Mouse (Mus musculus) heart, embryonic 10.5 days (tissue): ENCODE data around the gene Klhl42. TPM values are rescaled to one million over a fixed set of nuclear protein-coding genes. Genes with fewer than 3 reads are reported as not detected.

Experiments
- DNase-seq: peaks from one replicate; pipeline ENCODE4 v3.0.0-alpha.2; 2017; ENCODE audit warnings: low spot score
- H3K27ac ChIP-seq: fragments of 300-500 bp; sonication (generic); 2 replicates; pipeline ENCODE4 v1.5.1; 2016; ENCODE audit warnings: mild to moderate bottlenecking
- H3K27me3 ChIP-seq: fragments of 300-500 bp; sonication (generic); 2 replicates; pipeline ENCODE4 v1.6.1; 2016; ENCODE audit warnings: mild to moderate bottlenecking; ENCODE audit not compliant: poor library complexity, insufficient read depth, severe bottlenecking
- H3K36me3 ChIP-seq: fragments of 300-500 bp; sonication (generic); 2 replicates; pipeline ENCODE4 v1.6.1; 2016; ENCODE audit warnings: mild to moderate bottlenecking, moderate library complexity
- H3K4me1 ChIP-seq: fragments of 300-500 bp; sonication (generic); 2 replicates; pipeline ENCODE4 v1.6.1; 2016; ENCODE audit warnings: mild to moderate bottlenecking
- H3K4me3 ChIP-seq: fragments of 300-500 bp; sonication (generic); 2 replicates; pipeline ENCODE4 v1.5.1; 2016; ENCODE audit warnings: mild to moderate bottlenecking, moderate library complexity
- H3K9me3 ChIP-seq: fragments of 300-500 bp; sonication (generic); 2 replicates; pipeline ENCODE4 v1.6.1; 2016; ENCODE audit warnings: mild to moderate bottlenecking, moderate library complexity
- WGBS: fragments of 180-500 bp; shearing (Covaris S2); methylation state at CpG from one replicate; pipeline ENCODE4 v1.1.7; 2016; 5-methylcytosine and 5-hydroxymethylcytosine counted together
- polyA plus RNA-seq: library from polyadenylated mRNA; unstranded; fragments of >200 nt; fragmentation: Nextera tagmentation; extraction: Ambion mirVana; gene quantifications from 2 replicates; pipeline ENCODE4 v1.2.1, GENCODE M21; 2016

Klhl42 gene
- polyA plus RNA-seq, 1 experiment from 2014 or later: 5.2 TPM

DNA sequence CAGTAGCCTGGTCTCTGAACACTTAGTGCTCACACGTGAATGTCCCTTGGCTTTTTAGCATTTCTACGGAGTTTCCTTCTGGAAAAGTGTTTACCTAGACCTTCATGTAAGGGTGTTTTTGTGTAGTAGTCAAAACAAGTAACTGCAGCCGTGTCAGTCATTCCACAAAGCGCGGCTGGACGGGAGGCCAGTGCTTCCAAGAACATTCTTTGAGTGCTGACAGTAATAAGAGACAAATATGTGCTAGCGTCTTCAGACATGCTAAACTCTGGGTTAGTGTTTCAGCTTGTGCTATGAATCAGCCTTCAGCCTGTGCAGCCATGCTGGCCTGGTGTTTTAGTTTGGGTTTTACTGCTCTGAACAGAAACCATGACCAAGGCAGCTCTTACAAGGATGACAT, 28.5 kb upstream of the Klhl42 start:
- no peak overlapping the region for H3K4me3 ChIP-seq
- H3K4me1 ChIP-seq: no peaks in the 10 kb centered on the region
- H3K9me3 ChIP-seq: no peaks in the 10 kb centered on the region
- no peaks in the 10 kb centered on the region for H3K27me3 ChIP-seq
- no peak for DNase-seq
- WGBS: 90% methylated on average over 7 of the region's 7 CpGs
- no peak overlapping the region for H3K27ac ChIP-seq
- H3K36me3 ChIP-seq: peaks cover 82% of the 10 kb centered on the region

DNA sequence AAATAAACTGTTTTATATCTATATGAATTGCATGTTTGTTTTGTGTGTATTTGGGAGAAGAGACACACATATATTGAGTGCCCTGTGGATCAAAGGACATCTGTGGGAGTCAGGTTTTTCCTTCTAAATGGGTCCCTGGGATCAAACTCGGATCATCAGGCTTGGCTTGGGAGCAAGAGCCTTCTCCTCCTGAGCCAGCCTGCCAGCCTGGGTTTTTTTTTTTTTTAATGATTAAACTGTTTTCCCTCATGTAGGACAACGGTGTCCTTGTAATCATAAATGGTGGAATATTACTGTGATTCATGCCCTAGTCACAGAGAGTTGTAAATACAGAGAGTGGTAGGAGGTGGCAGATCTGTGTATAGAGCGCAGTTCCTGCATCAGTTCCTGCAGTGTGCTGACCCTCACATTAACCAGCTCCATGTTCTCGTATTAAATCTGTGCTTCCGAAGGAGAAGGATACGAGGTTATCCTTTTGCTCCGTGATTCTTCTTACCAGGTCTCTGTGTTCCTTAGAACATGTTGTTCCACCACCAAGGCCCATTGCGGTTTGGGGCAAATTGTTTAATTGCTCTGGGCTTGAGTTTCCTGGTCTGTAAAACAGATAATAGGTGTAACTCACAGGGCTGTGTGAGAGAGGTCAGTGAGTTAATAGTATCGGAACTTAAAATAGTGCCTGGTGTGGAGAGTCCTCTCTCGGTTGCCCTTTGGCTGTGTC, 26.8 kb upstream of the Klhl42 start:
- H3K4me1 ChIP-seq: no peaks in the 10 kb centered on the region
- no peaks in the 10 kb centered on the region for H3K27me3 ChIP-seq
- no peaks in the 10 kb centered on the region for H3K9me3 ChIP-seq
- H3K27ac ChIP-seq: no peak overlapping the region
- WGBS: 87% methylated on average over 10 of the region's 10 CpGs
- peaks cover 76% of the 10 kb centered on the region for H3K36me3 ChIP-seq
- no peak for DNase-seq
- no peak overlapping the region for H3K4me3 ChIP-seq

DNA sequence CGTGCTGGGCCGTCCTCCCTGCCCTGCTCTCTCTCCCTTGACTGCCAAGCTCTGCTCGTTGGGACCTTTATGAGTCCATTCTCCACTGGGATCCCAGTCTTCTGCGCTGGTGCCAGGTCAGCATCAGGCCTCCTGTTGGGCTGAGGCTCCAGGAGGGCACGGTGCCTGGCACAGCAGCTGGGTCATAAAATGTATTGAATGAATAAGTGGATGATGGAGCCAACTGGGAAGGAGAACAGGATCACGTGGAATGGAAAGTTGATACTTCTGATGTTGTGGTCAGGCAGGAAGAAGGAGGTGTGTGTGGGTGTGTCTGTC, 26.3 kb upstream of the Klhl42 start:
- Histone ChIP-seq H3K9me3 (no peaks in the 10 kb centered on the region), H3K36me3 (peaks cover 72% of the 10 kb centered on the region), H3K4me3 (no peak overlapping the region), H3K4me1 (no peaks in the 10 kb centered on the region), H3K27me3 (no peaks in the 10 kb centered on the region), H3K27ac (no peak overlapping the region)
- DNase-seq: no peak
- WGBS: 90% methylated on average over 6 of the region's 6 CpGs

DNA sequence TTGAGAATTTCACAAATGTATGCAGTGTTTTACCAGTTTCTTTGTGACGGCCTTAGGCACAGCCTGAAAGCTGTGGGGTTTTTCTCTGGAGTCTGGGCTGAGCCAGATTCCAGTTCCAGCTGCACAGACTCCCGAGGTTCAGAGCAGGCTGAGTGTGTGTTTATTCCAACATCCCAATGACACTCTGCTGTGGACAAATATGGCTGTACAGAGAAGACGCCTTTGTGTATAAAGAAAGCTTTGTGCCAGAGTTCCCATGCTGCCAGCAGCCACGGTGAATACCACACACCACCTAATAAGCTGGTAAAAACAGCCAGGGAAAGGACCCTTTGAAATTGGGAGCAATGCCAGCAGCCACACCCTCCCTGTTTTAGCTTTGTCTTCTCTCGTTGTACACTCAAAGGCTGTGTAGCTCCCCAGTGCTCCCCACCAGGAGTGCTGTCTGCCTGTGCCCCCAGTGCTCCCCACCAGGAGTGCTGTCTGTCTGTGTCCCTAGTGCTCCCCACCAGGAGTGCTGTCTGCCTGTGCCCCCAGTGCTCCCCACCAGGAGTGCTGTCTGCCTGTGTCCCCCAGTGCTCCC, 15.3 kb upstream of the Klhl42 start:
- Histone ChIP-seq H3K27ac (no peak overlapping the region), H3K4me1 (no peaks in the 10 kb centered on the region), H3K9me3 (no peaks in the 10 kb centered on the region), H3K36me3 (peaks cover 38% of the 10 kb centered on the region), H3K27me3 (no peaks in the 10 kb centered on the region), H3K4me3 (no peak overlapping the region)
- no peak for DNase-seq
- WGBS: 77% methylated on average over 5 of the region's 5 CpGs

DNA sequence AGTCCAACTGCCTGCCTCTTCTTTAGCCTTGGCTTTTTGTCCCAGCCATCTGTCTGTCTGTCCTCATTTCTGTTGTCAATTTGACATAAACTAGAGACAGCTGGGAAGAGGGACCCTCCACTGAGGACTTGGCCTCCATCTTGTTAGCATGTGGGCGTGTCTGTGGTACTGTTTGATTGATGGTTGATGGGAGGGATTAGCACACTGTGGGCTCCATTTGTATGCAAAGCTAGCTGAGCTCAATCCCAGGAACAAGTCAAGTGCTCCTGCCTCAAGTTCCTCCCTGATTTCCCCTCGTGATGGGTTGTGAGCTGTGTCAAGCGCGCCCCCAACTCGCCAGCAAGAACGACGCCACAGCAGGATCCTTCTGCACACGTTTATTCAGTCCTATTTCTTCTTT, 14.3 kb upstream of the Klhl42 start:
- Histone ChIP-seq H3K4me3 (no peak overlapping the region), H3K36me3 (peaks cover 28% of the 10 kb centered on the region), H3K9me3 (no peaks in the 10 kb centered on the region), H3K27me3 (no peaks in the 10 kb centered on the region), H3K4me1 (no peaks in the 10 kb centered on the region), H3K27ac (no peak overlapping the region)
- DNase-seq: no peak
- WGBS: 76% methylated on average over 8 of the region's 8 CpGs

DNA sequence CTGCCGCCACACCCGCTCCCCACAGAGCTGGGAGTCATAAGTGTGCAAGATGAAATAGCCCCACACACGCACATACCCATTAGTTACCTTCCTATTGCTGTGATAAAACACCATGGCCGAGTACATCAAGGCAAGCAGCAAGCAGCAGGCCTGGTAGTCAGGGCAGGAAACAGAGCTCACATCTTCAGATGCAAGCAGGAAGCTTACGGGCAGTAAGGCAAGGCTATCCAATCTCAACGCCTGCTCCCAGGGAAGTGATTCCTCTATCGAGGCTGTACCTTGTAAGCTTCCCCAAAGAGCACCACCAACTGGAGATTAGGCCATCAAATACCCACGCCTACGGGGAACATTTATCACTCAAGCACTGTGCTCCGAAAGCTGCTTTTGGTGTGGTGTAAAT, 11.3 kb upstream of the Klhl42 start:
- WGBS: 89% methylated on average over 10 of the region's 10 CpGs
- Histone ChIP-seq H3K4me3 (no peak overlapping the region), H3K36me3 (peaks cover 14% of the 10 kb centered on the region), H3K4me1 (no peaks in the 10 kb centered on the region), H3K27me3 (no peaks in the 10 kb centered on the region), H3K9me3 (no peaks in the 10 kb centered on the region), H3K27ac (no peak overlapping the region)
- no peak for DNase-seq

DNA sequence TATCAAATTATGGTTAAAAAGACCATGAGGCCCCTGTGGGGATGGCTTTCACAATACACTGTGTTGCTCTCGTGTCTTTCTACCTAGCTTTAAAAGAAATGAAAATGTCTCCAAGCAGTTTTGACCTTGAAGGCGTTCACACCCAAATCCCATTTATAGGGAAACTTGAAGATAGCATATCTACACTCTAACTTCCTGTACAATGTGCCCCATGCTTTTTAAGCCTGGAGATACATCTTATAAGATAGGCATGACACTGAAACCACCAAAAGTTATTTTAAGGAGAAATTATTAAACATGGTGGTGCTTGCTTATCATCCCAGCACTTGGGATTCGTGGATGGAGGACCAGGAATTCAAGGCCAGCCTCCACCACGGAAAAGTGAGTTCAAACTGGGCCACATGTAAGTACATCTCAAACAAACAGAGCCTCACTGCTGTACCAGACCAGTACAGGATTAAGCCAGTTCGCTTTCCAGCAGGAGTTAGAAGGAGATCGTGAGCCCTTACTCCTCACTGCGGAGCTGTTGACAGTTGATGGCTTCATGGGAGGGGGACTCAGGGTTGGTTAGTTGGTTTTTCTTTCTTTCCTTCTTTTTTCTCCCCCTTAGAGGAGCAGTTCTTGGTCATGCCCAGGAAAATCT, 5.7 kb upstream of the Klhl42 start:
- WGBS: 43% methylated on average over 7 of the region's 7 CpGs

DNA sequence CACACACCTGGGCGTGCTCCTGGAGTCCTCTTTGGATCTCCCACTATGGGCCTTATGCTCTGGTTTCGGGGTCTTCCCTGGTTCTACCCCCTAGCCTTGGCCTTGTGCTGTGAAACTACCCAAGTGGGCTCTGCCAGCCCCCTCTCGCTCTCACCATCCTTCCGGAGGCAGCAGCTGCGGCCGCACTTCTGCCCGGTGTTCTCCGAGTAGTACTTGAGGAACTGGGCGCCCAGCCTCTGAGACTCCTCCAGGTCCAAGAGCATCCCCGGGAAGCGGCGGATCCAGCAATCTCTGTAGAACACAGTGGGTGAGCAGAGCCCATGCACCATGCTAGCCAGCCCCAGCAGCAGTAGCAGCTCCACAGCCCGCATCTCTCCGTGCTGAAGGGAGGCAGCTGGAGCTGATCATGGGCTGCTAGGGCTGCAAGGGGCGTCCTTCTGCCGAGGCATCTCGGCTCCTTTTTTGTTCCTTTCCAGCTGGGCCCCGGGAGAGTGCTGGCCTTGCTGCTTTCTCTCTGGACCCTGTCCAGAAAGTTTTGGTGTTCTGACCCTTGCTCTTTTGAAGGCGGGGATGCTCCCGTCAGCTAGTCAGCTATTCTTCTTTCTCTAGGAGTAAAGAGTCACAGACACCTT, 4.5 kb upstream of the Klhl42 start, which contains the start of gene Mansc4:
Gene Mansc4, minus strand, starts transcription at position 439 of the 632 bp plus-strand sequence.
- H3K27ac ChIP-seq: peak within 1 kb of the TSS; percentile 31; the same call in 1 of the 2 replicates
- H3K9me3 ChIP-seq: no peaks in the 10 kb centered on the region
- peaks cover 22% of the 10 kb centered on the region for H3K27me3 ChIP-seq
- peaks cover 18% of the 10 kb centered on the region for H3K4me1 ChIP-seq
- 7% methylated on average over 20 of the region's 20 CpGs for whole genome bisulfite sequencing
- peak; percentile 78 for DNase-seq
- H3K4me3 ChIP-seq: peak within 1 kb of the TSS; percentile 49
- H3K36me3 ChIP-seq: no peaks in the 10 kb centered on the region

More for the DNA sequence above, 5.7 kb upstream of the Klhl42 start:
- Histone ChIP-seq H3K36me3 (no peaks in the 10 kb centered on the region), H3K4me3 (no peak overlapping the region), H3K9me3 (no peaks in the 10 kb centered on the region), H3K27ac (no peak overlapping the region), H3K4me1 (peaks cover 10% of the 10 kb centered on the region), H3K27me3 (peaks cover 22% of the 10 kb centered on the region)
- no peak for DNase-seq

DNA sequence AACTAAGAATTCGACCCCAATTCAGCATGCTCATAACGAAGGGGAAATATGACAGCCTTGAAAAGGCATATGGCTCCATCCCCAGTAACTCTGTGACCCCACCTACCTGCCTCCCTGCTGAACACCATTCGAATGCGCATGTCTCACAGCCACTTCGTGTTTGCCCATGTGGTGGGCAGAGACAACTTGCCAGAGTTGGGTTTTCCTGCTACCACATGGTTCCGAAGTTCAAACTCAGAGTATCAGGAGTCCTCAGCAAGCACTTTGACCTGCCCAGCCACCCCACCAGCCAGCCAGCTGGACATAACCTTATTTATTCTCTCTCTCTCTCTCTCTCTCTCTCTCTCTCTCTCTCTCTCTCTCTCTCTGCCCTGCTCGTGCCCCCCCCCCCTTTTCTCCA, 3.4 kb upstream of the Klhl42 start:
- H3K27me3 ChIP-seq: peaks cover 22% of the 10 kb centered on the region
- DNase-seq: no peak
- peaks cover 28% of the 10 kb centered on the region for H3K4me1 ChIP-seq
- no peak overlapping the region for H3K4me3 ChIP-seq
- WGBS: 36% methylated on average over 7 of the region's 7 CpGs
- no peaks in the 10 kb centered on the region for H3K9me3 ChIP-seq
- no peak overlapping the region for H3K27ac ChIP-seq
- H3K36me3 ChIP-seq: no peaks in the 10 kb centered on the region

DNA sequence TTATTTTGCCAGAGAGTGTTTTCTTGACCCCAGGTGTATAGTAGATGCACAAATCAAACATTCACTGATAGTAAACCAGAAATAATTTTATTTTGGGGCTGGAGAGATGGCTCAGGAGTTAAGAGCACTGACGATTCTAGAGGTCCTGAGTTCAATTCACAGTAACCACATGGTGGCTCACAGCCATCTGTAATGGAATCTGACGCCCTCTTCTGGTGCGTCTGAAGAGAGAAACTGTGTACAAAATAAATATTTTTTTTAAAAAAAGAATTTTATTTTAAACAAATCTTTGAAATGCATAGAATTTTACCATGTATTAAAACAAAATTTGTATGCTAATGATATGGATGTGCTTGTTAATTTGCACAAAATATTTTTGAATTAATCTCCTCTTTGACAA, 2.7 kb upstream of the Klhl42 start:
- Histone ChIP-seq H3K36me3 (no peaks in the 10 kb centered on the region), H3K27ac (no peak overlapping the region), H3K4me3 (no peak overlapping the region), H3K9me3 (no peaks in the 10 kb centered on the region), H3K27me3 (peaks cover 22% of the 10 kb centered on the region), H3K4me1 (peaks cover 31% of the 10 kb centered on the region)
- no peak for DNase-seq
- 81% methylated on average over 3 of the region's 3 CpGs for WGBS

DNA sequence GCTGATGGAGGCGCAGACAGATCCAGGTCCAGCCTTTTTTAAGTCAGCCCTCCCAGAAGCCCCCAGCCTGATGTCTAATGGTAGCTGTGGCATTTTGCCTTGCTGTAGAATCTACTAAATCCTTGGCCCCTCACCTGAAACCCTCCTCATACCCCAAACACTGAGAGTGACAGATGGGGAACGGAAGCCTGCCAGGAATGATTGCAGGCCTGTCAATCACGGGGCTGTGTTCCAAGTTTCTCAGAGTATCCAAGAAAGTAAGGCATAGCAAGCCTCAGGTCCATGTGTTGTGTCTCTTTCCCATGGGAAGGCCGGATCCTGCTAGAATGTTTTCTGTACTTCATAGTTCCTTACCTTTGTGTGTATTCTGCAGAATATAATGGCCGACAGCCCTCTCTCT, 988 bp upstream of the Klhl42 start:
- no peak overlapping the region for H3K27ac ChIP-seq

DNA sequence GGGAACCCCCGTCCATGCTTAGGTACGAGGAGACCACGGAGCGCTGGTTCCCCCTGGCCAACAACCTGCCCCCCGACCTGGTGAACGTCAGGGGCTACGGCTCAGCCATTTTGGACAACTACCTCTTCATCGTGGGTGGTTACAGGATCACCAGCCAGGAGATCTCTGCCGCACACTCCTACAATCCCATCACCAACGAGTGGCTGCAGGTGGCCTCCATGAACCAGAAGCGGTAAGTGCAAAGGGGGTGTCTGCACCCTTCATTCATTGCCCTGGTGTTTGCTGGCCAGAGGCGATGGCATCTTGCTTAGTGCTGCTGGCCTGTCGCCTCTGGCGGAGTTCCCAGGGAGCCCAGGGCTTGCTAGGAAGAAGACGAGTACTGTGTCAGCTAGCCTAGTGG, 957 bp downstream of the Klhl42 start:
- Histone ChIP-seq H3K4me3 (peak overlapping the region; percentile 87), H3K4me1 (peaks cover 26% of the 10 kb centered on the region), H3K36me3 (peaks cover 13% of the 10 kb centered on the region), H3K9me3 (no peaks in the 10 kb centered on the region), H3K27me3 (peaks cover 22% of the 10 kb centered on the region), H3K27ac (peak overlapping the region; percentile 95)
- DNase-seq: no peak
- 1% methylated on average over 15 of the region's 15 CpGs for WGBS

More for the DNA sequence above, 988 bp upstream of the Klhl42 start:
- Histone ChIP-seq H3K36me3 (0 out of 2 replicates have a peak, but pooled peaks cover 4% of the 10 kb centered on the region), H3K4me3 (peak overlapping the region; percentile 87), H3K4me1 (peaks cover 36% of the 10 kb centered on the region), H3K9me3 (no peaks in the 10 kb centered on the region), H3K27me3 (peaks cover 22% of the 10 kb centered on the region)
- DNase-seq: no peak
- 70% methylated on average over 5 of the region's 5 CpGs for WGBS

DNA sequence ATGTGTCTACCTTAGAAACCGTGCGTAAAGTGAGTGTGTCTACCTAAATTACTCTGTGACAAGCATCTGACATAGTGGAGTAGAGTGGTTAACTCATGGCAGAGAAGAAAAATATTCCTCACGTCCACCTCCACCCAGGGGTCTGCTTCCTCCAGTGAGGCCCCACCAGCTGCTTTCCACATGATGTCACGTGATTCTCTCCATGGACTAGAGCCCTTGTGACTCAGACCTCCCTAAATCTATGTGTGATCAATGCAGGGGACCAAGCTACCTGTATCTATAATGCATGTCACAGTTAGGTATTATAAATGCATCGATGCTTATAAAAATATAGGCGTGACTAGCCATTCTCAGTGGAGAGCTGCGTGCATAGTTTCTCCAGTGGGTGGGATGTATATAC, 3.6 kb downstream of the Klhl42 start:
- H3K27me3 ChIP-seq: peaks cover 8% of the 10 kb centered on the region
- no peaks in the 10 kb centered on the region for H3K9me3 ChIP-seq
- no peak overlapping the region for H3K4me3 ChIP-seq
- peak; percentile 47 for DNase-seq
- peaks cover 39% of the 10 kb centered on the region for H3K4me1 ChIP-seq
- peaks cover 19% of the 10 kb centered on the region for H3K36me3 ChIP-seq
- H3K27ac ChIP-seq: no peak overlapping the region
- 83% methylated on average over 7 of the region's 7 CpGs for WGBS
